Comparison of ENCODE assay signal across 8 mouse cellular contexts in genomic region chr11:77793238-77793930, GRCm38 (mm10). TPM values are rescaled to one million over a fixed set of nuclear protein-coding genes. Genes with fewer than 3 reads are reported as not detected.
DNase-seq lines count a peak whose midpoint lies in the region; ATAC-seq and TF ChIP-seq lines count a peak whose summit lies in the region.

No protein-coding gene starts in this region.

- no peaks in the 10 kb centered on the region for H3K9me3 ChIP-seq in embryonic facial prominence, embryonic 15.5 days (replicated peaks)
- no peaks in the 10 kb centered on the region for H3K9me3 ChIP-seq in heart, embryonic 10.5 days
- no peaks in the 10 kb centered on the region for H3K9me3 ChIP-seq in kidney, embryonic 15.5 days (replicated peaks)

- DNase-seq in 416B (ENCODE audit: low read depth) (peak; percentile 97), liver (peak; percentile 98)
- DNase-seq in heart, embryonic 10.5 days (ENCODE audit: low spot score) = peak; percentile 98
- peak; percentile 97 to 99 for DNase-seq in spleen, postnatal 4 days (ENCODE audit: low spot score in 2 of 2)

- H3K27ac ChIP-seq in bone marrow, adult 2 months (ENCODE audit: control insufficient read depth, insufficient read depth, low read depth, low read length, poor library complexity) = peak overlapping the region; percentile 82
- H3K27ac ChIP-seq in embryonic facial prominence, embryonic 15.5 days (replicated peaks) = 0 out of 2 replicates have a peak overlapping the region, but pooled peaks have one; percentile 34
- peak overlapping the region; percentile 92 for H3K27ac ChIP-seq in heart, embryonic 10.5 days
- peak overlapping the region; percentile 89 for H3K27ac ChIP-seq in kidney, embryonic 15.5 days

- H3K9ac ChIP-seq in embryonic facial prominence, embryonic 15.5 days = peak overlapping the region; percentile 40
- H3K9ac ChIP-seq in kidney, embryonic 15.5 days = peak overlapping the region; percentile 41

- under 1% methylated on average over 19 of the region's 19 CpGs for WGBS in bone marrow, adult 2 months
- WGBS in embryonic facial prominence, embryonic 15.5 days = 4% methylated on average over 19 of the region's 19 CpGs
- WGBS in heart, embryonic 10.5 days = 4% methylated on average over 19 of the region's 19 CpGs
- 5% methylated on average over 19 of the region's 19 CpGs for WGBS in kidney, embryonic 15.5 days

- peak; percentile 99 for TF ChIP-seq CTCF in bone marrow, adult 2 months (IDR thresholded peaks at IDR 0.05; ENCODE audit: control insufficient read depth, insufficient read depth, low read length)

- peak overlapping the region; percentile 37 for H3K4me3 ChIP-seq in bone marrow, adult 2 months (replicated peaks; ENCODE audit: control insufficient read depth, low read depth, low read length)
- H3K4me3 ChIP-seq in embryonic facial prominence, embryonic 15.5 days (replicated peaks) = peak overlapping the region; percentile 54
- peak overlapping the region; percentile 59 for H3K4me3 ChIP-seq in heart, embryonic 10.5 days
- peak overlapping the region; percentile 49 for H3K4me3 ChIP-seq in kidney, embryonic 15.5 days (replicated peaks)

- peak; percentile 84 for ATAC-seq in embryonic facial prominence, embryonic 15.5 days (ENCODE audit: insufficient number of reproducible peaks, low FRiP score, low TSS enrichment, low read depth)
- peak; percentile 92 for ATAC-seq in kidney, embryonic 15.5 days (replicated peaks; ENCODE audit: low FRiP score)
- ATAC-seq in monocyte, adult 5-6 weeks (replicated peaks; ENCODE audit: insufficient number of reproducible peaks, low FRiP score, low TSS enrichment, poor library complexity, severe bottlenecking) = peak; percentile 98

- H3K27me3 ChIP-seq in embryonic facial prominence, embryonic 15.5 days = no peaks in the 10 kb centered on the region
- H3K27me3 ChIP-seq in heart, embryonic 10.5 days (ENCODE audit: insufficient read depth, poor library complexity, severe bottlenecking) = no peaks in the 10 kb centered on the region
- no peaks in the 10 kb centered on the region for H3K27me3 ChIP-seq in kidney, embryonic 15.5 days

- peak; percentile 96 for TF ChIP-seq POLR2A in bone marrow, adult 2 months (IDR thresholded peaks at IDR 0.05; ENCODE audit: borderline replicate concordance, control insufficient read depth, low read depth, low read length)

- no peaks in the 10 kb centered on the region for H3K36me3 ChIP-seq in embryonic facial prominence, embryonic 15.5 days
- no peaks in the 10 kb centered on the region for H3K36me3 ChIP-seq in heart, embryonic 10.5 days
- H3K36me3 ChIP-seq in kidney, embryonic 15.5 days = no peaks in the 10 kb centered on the region

- H3K4me1 ChIP-seq in bone marrow, adult 2 months (ENCODE audit: control insufficient read depth, insufficient read depth, low read length) = peaks cover 2% of the 10 kb centered on the region; the same call in 1 of the 2 replicates
- peaks cover 33% of the 10 kb centered on the region for H3K4me1 ChIP-seq in embryonic facial prominence, embryonic 15.5 days
- H3K4me1 ChIP-seq in heart, embryonic 10.5 days = peaks cover 46% of the 10 kb centered on the region
- peaks cover 37% of the 10 kb centered on the region for H3K4me1 ChIP-seq in kidney, embryonic 15.5 days

- H3K4me2 ChIP-seq in embryonic facial prominence, embryonic 15.5 days (replicated peaks) = peak overlapping the region; percentile 69
- H3K4me2 ChIP-seq in kidney, embryonic 15.5 days = peak overlapping the region; percentile 73

RNA-seq across cellular contexts. Expression of gene Gm10277, which starts 5.8 kb away (rescaled TPM):
- not detected in 2 replicates for polyA plus RNA-seq in bone marrow, adult 2 months (2011; ENCODE audit: insufficient read depth, insufficient read length, low replicate concordance, missing spikeins)
- polyA plus RNA-seq in embryonic facial prominence, embryonic 15.5 days (2015; fragmentation: Nextera tagmentation; extraction: Ambion mirVana) = 1.3 and 1.4 TPM in 2 replicates
- polyA plus RNA-seq in heart, embryonic 10.5 days (2016; fragmentation: Nextera tagmentation; extraction: Ambion mirVana) = 1.1 and 1.6 TPM in 2 replicates
- 1.5 and 2.3 TPM in 2 replicates for polyA plus RNA-seq in kidney, embryonic 15.5 days (2015; fragmentation: Nextera tagmentation; extraction: Ambion mirVana)
- total RNA-seq in monocyte, adult 5-6 weeks (2017) = 0.68 to 1.2 TPM in 2 of 3 replicates, not detected in the other

RNA-seq across cellular contexts. Expression of gene Myo18a, which starts 30.3 kb away (rescaled TPM):
- polyA plus RNA-seq in bone marrow, adult 2 months (2011; ENCODE audit: insufficient read depth, insufficient read length, low replicate concordance, missing spikeins) = 29.5 and 74.6 TPM in 2 replicates
- 56.3 and 58.9 TPM in 2 replicates for polyA plus RNA-seq in embryonic facial prominence, embryonic 15.5 days (2015; fragmentation: Nextera tagmentation; extraction: Ambion mirVana)
- polyA plus RNA-seq in heart, embryonic 10.5 days (2016; fragmentation: Nextera tagmentation; extraction: Ambion mirVana) = 95.5 and 153 TPM in 2 replicates
- 30.4 and 31.8 TPM in 2 replicates for polyA plus RNA-seq in kidney, embryonic 15.5 days (2015; fragmentation: Nextera tagmentation; extraction: Ambion mirVana)
- 142 to 166 TPM (median 145 TPM) in 3 replicates for total RNA-seq in monocyte, adult 5-6 weeks (2017)

Comparison
In these comparisons a context has a peak if more than half of its experiments do, and no peak if none do; other contexts are left out.
1. Peak in every context shown above with its lines: DNase-seq, ATAC-seq, H3K4me3 ChIP-seq and H3K27ac ChIP-seq.
2. H3K27ac ChIP-seq: peak in every context shown above with its lines; median percentile 92 in heart, embryonic 10.5 days; 89 in kidney, embryonic 15.5 days; 82 in bone marrow, adult 2 months; 34 in embryonic facial prominence, embryonic 15.5 days.